Mouse (Mus musculus): Measurements from ENCODE around the gene Uqcrfs1. TPM values are rescaled to one million over a fixed set of nuclear protein-coding genes. Genes with fewer than 3 reads are reported as not detected.

Gene Uqcrfs1
- polyA plus RNA-seq, 1 experiment from 2014 or later = 264 TPM

- 88% methylated on average over 5 of the region's 5 CpGs for WGBS
Measured at GRCm38 (mm10) chr13:30523246-30523891, 21.8 kb downstream of the Uqcrfs1 start.

GRCm38 (mm10) chr13:30521282-30521902 lies 23.8 kb downstream of the Uqcrfs1 start:
- Histone ChIP-seq H3K27me3 (ENCODE audit: control insufficient read depth, insufficient read depth, low read length) (no peaks in the 10 kb centered on the region), H3K27ac (ENCODE audit: low read depth, low read length) (no peak overlapping the region), H3K36me3 (ENCODE audit: control insufficient read depth, insufficient read depth, low read length) (no peaks in the 10 kb centered on the region), H3K9me3 (ENCODE audit: control insufficient read depth, low read length) (0 out of 2 replicates have a peak, but pooled peaks cover 6% of the 10 kb centered on the region), H3K4me3 (ENCODE audit: low read length) (no peak overlapping the region), H3K9ac (ENCODE audit: low read depth, low read length) (no peak overlapping the region), H3K4me2 (replicated peaks; ENCODE audit: low read depth, low read length) (no peak overlapping the region), H3K4me1 (ENCODE audit: control insufficient read depth, insufficient read depth, low read length) (no peaks in the 10 kb centered on the region)
- WGBS = 73% methylated on average over 16 of the region's 16 CpGs
- no peak for ATAC-seq (ENCODE audit: low FRiP score, low TSS enrichment)

More at GRCm38 (mm10) chr13:30523246-30523891, 21.8 kb downstream of the Uqcrfs1 start:
- Histone ChIP-seq H3K9ac (ENCODE audit: low read depth, low read length) (no peak overlapping the region), H3K4me1 (ENCODE audit: control insufficient read depth, insufficient read depth, low read length) (no peaks in the 10 kb centered on the region), H3K27me3 (ENCODE audit: control insufficient read depth, insufficient read depth, low read length) (no peaks in the 10 kb centered on the region), H3K4me3 (ENCODE audit: low read length) (no peak overlapping the region), H3K36me3 (ENCODE audit: control insufficient read depth, insufficient read depth, low read length) (no peaks in the 10 kb centered on the region), H3K4me2 (replicated peaks; ENCODE audit: low read depth, low read length) (no peak overlapping the region), H3K9me3 (ENCODE audit: control insufficient read depth, low read length) (0 out of 2 replicates have a peak, but pooled peaks cover 6% of the 10 kb centered on the region), H3K27ac (ENCODE audit: low read depth, low read length) (no peak overlapping the region)
- ATAC-seq (ENCODE audit: low FRiP score, low TSS enrichment) = no peak

GRCm38 (mm10) chr13:30518191-30518590 lies 27.0 kb downstream of the Uqcrfs1 start:
- no peaks in the 10 kb centered on the region for H3K4me1 ChIP-seq (ENCODE audit: control insufficient read depth, insufficient read depth, low read length)
- no peak for ATAC-seq (ENCODE audit: low FRiP score, low TSS enrichment)
- no peak overlapping the region for H3K4me2 ChIP-seq (replicated peaks; ENCODE audit: low read depth, low read length)
- no peak overlapping the region for H3K9ac ChIP-seq (ENCODE audit: low read depth, low read length)
- H3K4me3 ChIP-seq (ENCODE audit: low read length) = no peak overlapping the region
- no peaks in the 10 kb centered on the region for H3K36me3 ChIP-seq (ENCODE audit: control insufficient read depth, insufficient read depth, low read length)
- 0 out of 2 replicates have a peak, but pooled peaks cover 5% of the 10 kb centered on the region for H3K9me3 ChIP-seq (ENCODE audit: control insufficient read depth, low read length)
- no peak overlapping the region for H3K27ac ChIP-seq (ENCODE audit: low read depth, low read length)
- no peaks in the 10 kb centered on the region for H3K27me3 ChIP-seq (ENCODE audit: control insufficient read depth, insufficient read depth, low read length)

GRCm38 (mm10) chr13:30507651-30508050 lies 37.5 kb downstream of the Uqcrfs1 start:
- Histone ChIP-seq H3K4me3 (ENCODE audit: low read length) (no peak overlapping the region), H3K27me3 (ENCODE audit: control insufficient read depth, insufficient read depth, low read length) (no peaks in the 10 kb centered on the region), H3K9me3 (ENCODE audit: control insufficient read depth, low read length) (no peaks in the 10 kb centered on the region), H3K9ac (ENCODE audit: low read depth, low read length) (no peak overlapping the region), H3K27ac (ENCODE audit: low read depth, low read length) (no peak overlapping the region), H3K4me2 (replicated peaks; ENCODE audit: low read depth, low read length) (no peak overlapping the region), H3K4me1 (ENCODE audit: control insufficient read depth, insufficient read depth, low read length) (no peaks in the 10 kb centered on the region), H3K36me3 (ENCODE audit: control insufficient read depth, insufficient read depth, low read length) (no peaks in the 10 kb centered on the region)
- WGBS = 88% methylated on average over 4 of the region's 4 CpGs
- no peak for ATAC-seq (ENCODE audit: low FRiP score, low TSS enrichment)

- Histone ChIP-seq H3K27ac (ENCODE audit: low read depth, low read length) (no peak overlapping the region), H3K4me1 (ENCODE audit: control insufficient read depth, insufficient read depth, low read length) (no peaks in the 10 kb centered on the region), H3K36me3 (ENCODE audit: control insufficient read depth, insufficient read depth, low read length) (no peaks in the 10 kb centered on the region), H3K4me3 (ENCODE audit: low read length) (no peak overlapping the region), H3K9me3 (ENCODE audit: control insufficient read depth, low read length) (no peaks in the 10 kb centered on the region), H3K4me2 (replicated peaks; ENCODE audit: low read depth, low read length) (no peak overlapping the region), H3K9ac (ENCODE audit: low read depth, low read length) (no peak overlapping the region), H3K27me3 (ENCODE audit: control insufficient read depth, insufficient read depth, low read length) (no peaks in the 10 kb centered on the region)
- WGBS = 39% methylated on average over 7 of the region's 7 CpGs
- ATAC-seq (ENCODE audit: low FRiP score, low TSS enrichment) = no peak
Measured at GRCm38 (mm10) chr13:30501860-30502395, 43.2 kb downstream of the Uqcrfs1 start.

Other genes starting within 250 kb of the Uqcrfs1 start
- 3.7 and 5.7 TPM in 2 replicates for gene Agtr1a, start 208.9 kb downstream of the Uqcrfs1 start, polyA plus RNA-seq (2014; fragmentation: Nextera tagmentation; extraction: Ambion mirVana)
- 16.3 and 22.5 TPM in 2 replicates for gene Dusp22, start 114.6 kb upstream of the Uqcrfs1 start, polyA plus RNA-seq (2014; fragmentation: Nextera tagmentation; extraction: Ambion mirVana)
- 0.19 and 0.27 TPM in 2 replicates for gene Irf4, start 203.9 kb upstream of the Uqcrfs1 start, polyA plus RNA-seq (2014; fragmentation: Nextera tagmentation; extraction: Ambion mirVana)

All from kidney, embryonic 14.5 days (tissue).